Mouse (Mus musculus) left cerebral cortex, postnatal 36 days (tissue): ENCODE measurements around the gene Tcf7l1. TPM values are rescaled to one million over a fixed set of nuclear protein-coding genes. Genes with fewer than 3 reads are reported as not detected.
"Not testable (repeated sequence)": the region's sequence is repeated elsewhere in the genome, so short reads cannot be mapped to it uniquely, and the experiment has no call there.

Source experiments
- DNase-seq, 2 experiments: peaks; one replicate each; pipeline ENCODE4 v3.0.0; 2021 to 2022; ENCODE audit warnings: low spot score in 2 of 2, mixed read lengths in 1 of 2
- intact Hi-C: fragments of 180-260 bp; cut with DNase I; formaldehyde crosslinking; loops from one replicate; pipeline ENCODE4 v1.15.1; 2025
- total RNA-seq, 2 experiments: library from RNA; stranded (reverse); gene quantifications; 2 replicates each; pipeline ENCODE4 v1.2.3; 2021

Tcf7l1 gene
- 1 to 10 TPM; 3.5 to 3.7 TPM for total RNA-seq

GRCm38 (mm10) chr6:72788892-72789699 lies at the start of gene Tcf7l1:
TSS of gene Tcf7l1 (minus strand) at chr6:72789254.
- intact Hi-C loops, result loop anchor here (1.0 to 5.0 kb wide), 2 partner anchors 43 to 142 kb away; no protein-coding TSS in a partner anchor
- peak; percentile 81 to 87 for DNase-seq

DNA sequence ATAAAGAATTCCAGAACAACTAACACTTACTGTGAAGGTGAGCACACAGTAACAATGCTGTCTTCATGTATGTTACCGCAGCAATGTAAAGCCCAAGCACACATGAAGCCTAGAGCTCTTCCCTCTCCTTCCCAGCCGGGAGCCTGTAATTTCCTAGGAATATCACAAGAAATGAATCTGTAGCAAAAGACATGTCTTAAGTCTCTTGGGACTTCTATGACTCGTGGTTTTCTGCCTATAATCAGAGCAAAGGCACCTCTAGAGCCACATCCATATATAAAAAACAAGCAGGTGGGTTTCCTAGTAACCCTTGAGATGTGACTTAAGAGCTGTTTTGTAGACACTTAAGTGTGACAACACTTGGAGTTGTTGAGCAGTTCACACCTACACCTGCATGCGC lies 48.7 kb upstream of the Tcf7l1 start:
- intact Hi-C loops, result no loop called here
- no peak for DNase-seq

DNA sequence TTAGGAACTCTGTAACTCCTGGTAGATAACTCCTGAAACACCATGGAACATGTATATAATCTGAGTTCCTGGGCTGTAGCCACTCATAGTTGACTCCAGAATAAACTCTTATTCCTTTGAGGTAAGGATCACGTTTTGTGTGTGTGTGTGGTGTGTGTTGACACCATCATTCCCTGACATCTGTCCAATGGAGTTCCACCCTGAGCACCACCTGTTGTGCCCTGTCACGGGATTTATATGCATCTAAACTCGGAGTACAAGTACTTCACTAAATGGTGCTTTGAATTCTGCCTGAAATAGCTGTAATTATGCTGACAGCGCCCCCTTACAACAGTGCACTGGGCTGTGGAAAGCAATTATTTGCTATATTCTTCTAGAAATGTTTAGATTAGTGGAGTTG lies 45.5 kb upstream of the Tcf7l1 start:
- DNase-seq, result no peak
- intact Hi-C loops, result loop anchor here (5.0 kb wide), 2 partner anchors 47 to 187 kb away; partner anchors contain the start of gene Tcf7l1

DNA sequence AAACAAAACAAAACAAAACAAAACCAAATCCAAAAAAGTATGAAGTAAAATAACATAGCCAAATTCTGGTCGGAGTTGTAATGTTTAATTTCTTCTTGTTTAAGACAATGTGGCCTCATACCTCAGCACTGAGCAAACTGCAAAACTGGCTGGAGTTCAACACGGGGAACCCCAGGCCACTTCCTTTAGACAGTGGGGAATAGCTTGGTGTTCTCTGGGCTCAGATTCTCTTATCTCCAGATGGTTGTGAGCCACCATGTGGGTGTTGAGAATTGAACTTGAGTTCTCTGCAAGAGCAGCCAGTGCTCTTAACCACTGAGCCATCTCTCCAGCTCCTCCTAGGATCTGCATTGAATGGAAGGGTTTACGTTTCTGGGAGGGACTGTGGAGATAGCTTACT lies 42.8 kb upstream of the Tcf7l1 start:
- DNase-seq, result no peak
- intact Hi-C loops, result loop anchor here (5.0 kb wide), 2 partner anchors 45 to 185 kb away; partner anchors contain the start of gene Tcf7l1

GRCm38 (mm10) chr6:72831276-72831675 lies 42.2 kb upstream of the Tcf7l1 start:
- DNase-seq, result peak; percentile 19 to 34
- intact Hi-C loops, result loop anchor here (5.0 kb wide), 2 partner anchors 44 to 184 kb away; partner anchors contain the start of gene Tcf7l1

DNA sequence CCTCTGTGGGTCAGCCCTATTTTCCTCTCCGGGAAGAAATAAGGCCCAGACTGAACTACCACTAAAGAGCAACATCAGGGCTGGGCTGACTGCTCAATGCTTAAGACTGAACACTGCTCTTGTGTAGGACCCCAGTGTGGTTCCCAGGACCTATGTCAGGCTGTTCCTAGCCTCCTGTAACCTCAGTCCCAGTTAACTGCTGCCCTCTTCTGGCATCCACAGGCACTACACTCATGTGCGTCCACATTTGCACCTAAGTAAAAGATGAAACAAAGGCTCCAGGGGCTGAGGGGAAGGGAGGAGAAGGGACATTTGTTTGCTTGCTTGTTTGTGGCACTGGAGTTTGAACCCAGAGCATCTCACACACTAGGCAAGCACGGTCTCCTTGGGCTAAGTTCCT lies 39.8 kb upstream of the Tcf7l1 start:
- no peak for DNase-seq
- intact Hi-C loops, result loop anchor here (5.0 kb wide), 1 partner anchor 192 kb away; no protein-coding TSS in a partner anchor

DNA sequence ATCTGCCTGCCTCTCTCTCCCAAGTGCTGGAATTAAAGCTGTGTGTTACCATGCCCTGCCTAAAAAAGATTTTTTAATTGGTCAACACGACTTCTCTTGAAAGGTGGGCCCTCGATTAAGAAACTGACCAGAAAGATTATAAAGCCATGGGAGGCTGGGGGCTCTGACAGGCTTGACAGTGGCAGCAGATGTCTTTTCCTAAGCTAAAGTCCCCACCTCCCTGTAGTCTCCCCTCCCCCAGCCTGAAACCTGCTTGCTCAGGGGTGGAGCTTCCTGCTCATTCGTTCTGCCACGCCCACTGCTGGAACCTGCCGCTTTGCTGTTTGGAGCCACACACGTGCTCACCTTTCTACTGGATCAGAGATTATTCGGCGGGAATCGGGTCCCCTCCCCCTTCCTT lies 39.0 kb upstream of the Tcf7l1 start:
- DNase-seq, result not testable (repeated sequence)
- intact Hi-C loops, result loop anchor here (5.0 kb wide), 1 partner anchor 191 kb away; no protein-coding TSS in a partner anchor

DNA sequence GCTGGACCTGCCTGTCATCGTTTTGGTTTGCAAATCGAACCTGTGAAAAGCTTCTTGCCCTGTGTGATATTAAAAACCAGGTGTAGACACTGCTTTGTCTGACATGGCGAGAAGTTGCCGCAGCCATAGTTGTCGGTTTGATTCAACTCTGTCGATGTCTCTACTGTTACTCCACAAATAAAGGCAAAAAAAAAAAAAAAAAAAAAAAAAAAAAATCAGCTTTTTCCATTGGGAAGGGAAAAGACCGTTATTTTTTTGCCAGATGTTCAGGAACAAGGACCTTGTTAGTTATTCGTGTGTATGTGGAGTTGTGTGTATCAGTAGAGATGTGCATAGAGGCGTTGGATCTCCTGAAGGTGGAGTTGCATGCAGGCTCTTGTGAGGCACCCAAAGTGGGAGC lies 36.7 kb upstream of the Tcf7l1 start:
- DNase-seq, result no peak
- intact Hi-C loops, result loop anchor here (5.0 kb wide), 1 partner anchor 188 kb away; no protein-coding TSS in a partner anchor

- intact Hi-C loops, result loop anchor here (5.0 kb wide), 1 partner anchor 188 kb away; no protein-coding TSS in a partner anchor
- DNase-seq, result no peak
Measured at GRCm38 (mm10) chr6:72824971-72825737, 36.1 kb upstream of the Tcf7l1 start.

GRCm38 (mm10) chr6:72813456-72813855 lies 24.4 kb upstream of the Tcf7l1 start:
- intact Hi-C loops, result no loop called here
- no peak for DNase-seq

DNA sequence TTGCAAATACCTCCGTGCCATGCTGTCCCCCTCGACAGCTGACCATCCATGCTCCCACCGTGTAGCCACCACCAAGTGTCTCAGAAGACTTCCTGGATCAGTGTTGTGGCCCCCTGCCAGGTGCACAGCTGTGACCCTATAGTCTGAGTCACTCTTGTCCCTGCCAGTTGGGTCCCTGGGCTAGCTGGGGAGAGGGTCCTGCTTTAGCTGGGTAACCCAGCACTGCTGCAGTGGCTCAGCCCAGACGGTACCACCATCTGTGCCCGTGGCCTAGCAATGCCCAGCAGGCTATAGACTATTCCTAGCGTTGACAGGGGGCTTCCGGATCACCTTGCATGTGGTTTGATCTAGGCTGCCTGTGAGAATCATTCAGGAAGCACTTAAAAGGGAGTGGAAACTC lies 21.2 kb upstream of the Tcf7l1 start:
- intact Hi-C loops, result no loop called here
- DNase-seq, result no peak

GRCm38 (mm10) chr6:72809522-72810149 lies 20.6 kb upstream of the Tcf7l1 start:
- no peak for DNase-seq
- intact Hi-C loops, result no loop called here

DNA sequence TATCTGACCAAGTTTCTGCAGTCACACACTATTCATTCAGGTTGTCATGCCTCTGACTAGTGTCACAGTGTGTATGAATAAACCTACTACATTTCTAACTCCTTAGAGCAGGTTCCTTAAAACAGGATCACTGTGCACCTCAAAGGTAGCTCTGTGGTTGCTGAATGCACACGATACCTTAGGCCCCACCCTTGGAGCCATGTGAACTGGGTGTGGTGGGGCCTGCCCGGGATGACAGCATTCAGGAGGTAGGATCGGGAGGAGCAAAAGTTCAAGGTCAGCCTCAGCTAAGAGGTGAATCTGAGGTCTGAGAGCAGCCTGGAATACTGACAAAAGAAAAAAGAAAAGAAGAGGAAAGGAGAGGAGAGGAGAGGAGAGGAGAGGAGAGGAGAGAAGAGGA lies 19.3 kb upstream of the Tcf7l1 start:
- intact Hi-C loops, result no loop called here
- DNase-seq, result no peak

GRCm38 (mm10) chr6:72803669-72804068 lies 14.6 kb upstream of the Tcf7l1 start:
- DNase-seq, result no peak
- intact Hi-C loops, result no loop called here

- no peak for DNase-seq
- intact Hi-C loops, result no loop called here
Measured at GRCm38 (mm10) chr6:72802119-72802518, 13.1 kb upstream of the Tcf7l1 start.

DNA sequence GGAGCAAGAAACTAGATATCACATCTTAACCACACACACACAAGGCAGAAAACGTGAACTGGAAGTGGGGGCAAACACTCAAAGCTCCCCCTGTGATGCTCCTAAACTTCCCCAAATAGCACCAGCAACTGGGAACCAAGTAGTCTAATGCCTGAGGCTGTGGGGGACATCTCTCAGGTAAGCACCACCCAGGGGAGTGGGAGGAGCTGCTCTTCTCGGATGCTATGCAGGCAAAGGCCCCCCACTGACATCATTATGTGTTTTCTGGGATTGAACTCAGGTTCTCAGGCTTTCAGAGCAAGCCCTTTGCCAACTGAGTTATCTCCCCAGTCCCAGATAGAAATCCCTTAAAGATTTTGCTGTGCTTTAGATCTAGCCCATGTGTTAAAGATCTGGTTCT lies 11.6 kb upstream of the Tcf7l1 start:
- intact Hi-C loops, result no loop called here

DNA sequence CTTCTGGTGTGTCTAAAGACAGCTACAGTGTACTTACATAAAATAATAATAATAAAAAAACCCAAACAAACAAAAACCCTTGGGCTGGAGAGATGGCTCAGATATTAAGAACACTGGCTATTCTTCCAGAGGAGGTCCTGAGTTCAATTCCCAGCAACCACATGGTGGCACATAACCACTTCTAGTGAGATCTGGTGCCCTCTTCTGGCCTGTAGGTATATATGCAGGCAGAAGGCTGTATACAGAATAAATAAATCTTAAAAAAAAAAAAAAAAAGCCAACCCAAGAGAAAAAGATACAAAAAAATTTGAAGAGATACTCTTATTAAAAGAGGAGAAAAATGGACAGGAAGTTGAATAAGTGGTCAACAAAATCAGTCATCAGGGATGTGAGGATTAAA lies 8.7 kb upstream of the Tcf7l1 start:
- intact Hi-C loops, result no loop called here

More for the DNA sequence above, 11.6 kb upstream of the Tcf7l1 start:
- DNase-seq, result no peak

DNA sequence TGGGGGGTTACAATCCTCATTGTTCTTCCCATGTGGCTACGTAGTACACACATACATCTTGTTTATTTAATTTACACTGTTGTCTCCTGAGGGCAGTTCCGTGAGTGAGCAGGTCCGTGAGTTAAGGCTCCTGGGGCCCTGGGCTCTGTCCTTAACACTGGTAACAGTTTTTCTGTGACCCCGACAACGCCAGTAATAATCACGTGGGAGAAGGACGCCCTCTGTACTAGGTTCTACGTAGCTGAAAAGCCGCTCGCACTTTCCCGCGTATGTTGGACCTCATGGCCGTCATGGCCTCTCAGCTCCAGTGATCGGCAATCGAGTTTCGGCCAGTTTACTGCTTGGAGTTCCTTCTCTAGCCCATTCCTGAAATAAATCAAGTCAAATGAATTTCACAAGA lies 6.4 kb upstream of the Tcf7l1 start:
- intact Hi-C loops, result no loop called here
- DNase-seq, result no peak

More for the DNA sequence above, 8.7 kb upstream of the Tcf7l1 start:
- DNase-seq, result no peak

DNA sequence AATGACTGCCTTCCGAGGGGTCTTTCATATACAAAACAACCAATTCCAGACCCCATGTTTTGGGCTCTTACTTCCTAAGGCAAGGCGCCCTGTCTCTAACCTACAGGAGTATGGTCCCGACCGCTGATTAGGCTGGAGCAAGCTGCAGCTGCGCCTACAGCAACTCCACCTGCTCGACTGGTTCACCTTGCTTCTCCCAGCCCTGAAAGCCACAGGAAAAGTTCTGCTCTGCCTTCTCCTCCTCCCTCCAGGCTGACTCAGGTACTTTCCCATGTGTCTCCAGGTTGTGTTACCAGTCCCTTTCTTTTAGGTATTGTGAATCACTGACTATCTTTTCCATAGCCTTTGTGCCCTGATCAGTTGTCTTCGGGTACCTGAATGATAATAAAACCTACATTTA lies 5.8 kb upstream of the Tcf7l1 start:
- intact Hi-C loops, result no loop called here
- DNase-seq, result no peak

DNA sequence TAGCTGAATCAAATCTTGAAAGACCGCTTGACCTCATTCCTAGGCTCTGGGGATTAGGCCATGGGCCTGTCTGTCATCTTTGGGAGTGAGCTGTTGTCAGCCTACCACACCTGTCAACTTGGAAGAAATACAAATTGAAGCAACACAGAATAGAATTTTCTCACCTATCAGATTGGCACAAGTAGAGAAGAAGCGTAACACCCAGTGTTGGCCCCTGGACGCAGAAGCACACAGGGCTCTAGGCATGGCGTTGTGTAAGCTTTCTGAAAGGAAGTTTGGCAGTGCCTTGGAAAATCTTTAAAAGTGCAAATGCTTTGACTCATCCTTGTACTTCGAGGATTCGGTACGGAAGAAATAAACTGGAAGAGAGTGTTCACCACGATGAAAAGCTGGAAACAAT lies 3.6 kb upstream of the Tcf7l1 start:
- DNase-seq, result no peak
- intact Hi-C loops, result no loop called here
